Mouse (Mus musculus): ENCODE measurements around the gene Unc80.
"Not testable (repeated sequence)": the region's sequence is repeated elsewhere in the genome, so short reads cannot be mapped to it uniquely, and the experiment has no call there.

The Unc80 gene

GRCm38 (mm10) chr1:66617188-66617587, 149.0 kb downstream of the Unc80 start:
- no peak for DNase-seq (ENCODE audit: low spot score in 2 of 2)

DNA sequence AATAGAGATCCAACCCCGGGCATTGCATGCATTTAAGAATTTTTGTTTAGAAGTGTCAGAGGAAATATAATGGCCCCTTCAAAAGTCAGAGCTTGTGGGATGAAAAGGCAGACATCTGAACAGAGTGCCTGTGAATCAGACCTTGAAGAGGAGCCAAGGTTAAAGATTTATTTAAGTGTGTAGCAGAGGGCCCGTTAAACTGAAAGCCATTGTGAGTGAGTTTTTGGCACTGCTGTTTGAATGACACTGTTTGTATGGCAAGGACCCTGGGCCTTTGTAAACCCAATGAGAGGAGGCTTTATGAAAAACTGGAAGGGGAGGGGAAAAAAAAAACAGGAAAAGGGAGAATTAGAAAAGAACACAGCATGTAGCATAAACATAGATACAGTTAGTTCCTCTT, 170.0 kb downstream of the Unc80 start:
- DNase-seq (ENCODE audit: low spot score in 2 of 2), result no peak

- no peak for DNase-seq (ENCODE audit: low spot score in 2 of 2)
Observed at GRCm38 (mm10) chr1:66646894-66647293, 178.7 kb downstream of the Unc80 start.

- DNase-seq (ENCODE audit: low spot score in 2 of 2), result no peak
Observed at GRCm38 (mm10) chr1:66649568-66649967, 181.4 kb downstream of the Unc80 start.

DNA sequence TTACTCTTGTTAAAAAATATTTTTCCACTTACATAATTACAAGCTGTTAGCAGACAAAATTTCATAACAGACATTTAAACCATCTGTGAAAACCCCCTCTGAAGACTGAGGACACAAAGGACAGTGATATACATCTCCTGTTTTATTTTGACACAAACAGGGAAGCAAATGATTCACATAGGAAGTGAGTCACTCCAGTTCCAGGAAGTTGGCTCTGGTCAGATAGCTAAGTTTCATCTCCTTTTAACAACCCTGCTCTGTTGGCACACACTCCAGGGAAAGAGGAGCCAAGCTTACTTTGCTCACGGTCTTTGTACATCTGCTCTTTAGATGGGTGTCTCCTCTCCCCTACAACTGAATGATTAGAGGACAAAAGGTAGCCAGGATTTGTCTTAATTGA, 181.8 kb downstream of the Unc80 start:
- DNase-seq (ENCODE audit: low spot score in 2 of 2), result no peak

- DNase-seq (ENCODE audit: low spot score in 2 of 2), result no peak
Observed at GRCm38 (mm10) chr1:66655119-66655746, 187.1 kb downstream of the Unc80 start.

DNA sequence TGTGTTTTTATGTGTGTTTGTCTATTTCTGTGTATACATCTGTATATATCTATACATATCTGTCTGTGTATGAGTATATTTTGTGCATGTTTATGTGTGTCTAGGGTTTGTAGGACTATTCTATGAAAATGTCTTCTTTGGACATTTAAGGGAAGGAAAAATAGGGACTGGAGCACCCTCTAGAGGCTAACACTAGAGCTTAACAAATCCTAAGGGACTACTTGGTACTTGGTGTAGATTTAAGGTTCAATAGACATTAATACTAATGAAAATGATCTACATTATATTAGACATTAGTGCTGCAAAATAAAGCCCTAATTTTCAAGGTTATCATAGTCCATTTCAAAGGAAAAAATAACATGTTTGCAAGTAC, 187.6 kb downstream of the Unc80 start:
- no peak for DNase-seq (ENCODE audit: low spot score in 2 of 2)

DNA sequence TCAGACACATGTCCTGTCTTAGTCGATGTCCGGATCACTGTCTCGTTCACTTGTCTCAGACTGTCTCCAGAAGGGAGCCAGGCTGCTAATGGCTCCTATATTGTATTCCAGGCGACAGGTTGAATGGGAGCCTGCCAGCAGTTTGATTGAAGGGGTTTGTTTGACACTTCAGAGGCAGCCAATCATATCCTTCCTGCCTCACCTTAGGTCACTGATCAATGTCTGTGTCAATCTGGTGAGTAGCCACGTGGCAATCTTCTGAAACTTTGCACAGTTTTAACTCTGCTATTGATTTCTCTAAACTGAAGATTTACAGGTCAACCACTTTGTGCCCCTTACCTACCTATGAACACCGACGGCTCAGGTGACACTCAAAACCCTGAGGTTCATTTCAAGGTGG, 203.3 kb downstream of the Unc80 start:
- no peak for DNase-seq (ENCODE audit: low spot score in 2 of 2)

GRCm38 (mm10) chr1:66672812-66673211, 204.6 kb downstream of the Unc80 start:
- DNase-seq (ENCODE audit: low spot score in 2 of 2), result no peak

GRCm38 (mm10) chr1:66677928-66678327, 209.8 kb downstream of the Unc80 start:
- DNase-seq (ENCODE audit: low spot score in 2 of 2), result no peak

DNA sequence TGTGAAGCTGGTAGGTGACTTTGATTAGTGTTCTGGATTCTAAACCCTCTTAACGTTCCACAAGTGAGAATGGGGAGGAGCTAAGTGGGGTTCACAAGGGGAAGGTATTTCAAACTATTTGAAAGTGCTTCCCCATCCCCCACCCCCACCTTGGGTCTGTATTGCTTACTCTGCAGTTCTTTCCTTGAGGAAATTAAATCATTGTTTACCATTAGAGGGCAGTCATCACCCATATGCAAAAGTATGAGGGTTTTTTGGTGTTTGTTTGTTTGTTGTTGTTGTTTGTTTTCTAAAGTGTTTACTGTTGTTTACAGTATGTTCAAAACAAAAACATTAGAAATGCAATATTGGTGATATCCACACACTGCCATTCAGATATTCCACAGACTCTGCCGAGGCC, 210.5 kb downstream of the Unc80 start:
- no peak for DNase-seq (ENCODE audit: low spot score in 2 of 2)

DNA sequence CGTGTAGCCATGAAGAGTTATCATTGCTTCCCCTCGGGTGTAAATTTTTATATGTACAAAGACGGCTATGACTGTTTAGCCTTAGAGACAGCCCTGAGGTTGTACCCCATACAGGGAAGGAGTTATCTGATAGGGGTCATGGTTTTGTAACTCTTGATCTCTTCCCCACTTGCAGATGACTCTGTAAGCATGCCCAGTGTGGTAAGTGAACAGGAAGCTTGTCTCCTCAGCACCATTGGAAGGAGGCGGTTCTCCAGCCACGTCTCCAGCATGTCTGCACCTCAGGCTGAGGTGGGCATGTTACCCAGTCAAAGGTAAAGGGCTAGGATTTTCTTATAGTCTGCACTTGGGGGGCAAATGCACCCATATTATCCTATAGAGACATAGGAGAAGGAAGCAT, 214.8 kb downstream of the Unc80 start:
- no peak for DNase-seq (ENCODE audit: low spot score in 2 of 2)

DNA sequence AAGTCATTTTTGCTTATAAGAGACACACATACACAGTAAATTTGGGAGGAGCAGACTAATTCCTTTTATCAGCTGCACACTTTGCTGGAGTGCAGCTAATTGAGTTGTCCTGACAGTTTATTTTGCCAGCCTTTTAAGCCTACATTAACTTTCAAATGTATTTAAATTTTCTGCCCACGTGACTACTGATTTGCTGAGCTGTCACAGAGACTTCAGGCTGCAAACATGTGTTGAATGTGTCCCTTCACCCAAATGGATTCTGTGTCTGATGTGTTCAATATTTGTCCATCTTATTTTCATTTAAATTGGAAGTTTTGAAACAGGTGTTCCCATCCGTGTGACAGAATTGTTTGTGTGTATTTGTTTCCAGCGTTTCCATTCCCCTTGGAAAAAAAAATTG, 223.6 kb downstream of the Unc80 start:
- no peak for DNase-seq (ENCODE audit: low spot score in 2 of 2)

- no peak for DNase-seq (ENCODE audit: low spot score in 2 of 2)
Observed at GRCm38 (mm10) chr1:66692308-66692707, 224.1 kb downstream of the Unc80 start.

- DNase-seq (ENCODE audit: low spot score in 2 of 2), result no peak
Observed at GRCm38 (mm10) chr1:66692780-66693392, 224.7 kb downstream of the Unc80 start.

DNA sequence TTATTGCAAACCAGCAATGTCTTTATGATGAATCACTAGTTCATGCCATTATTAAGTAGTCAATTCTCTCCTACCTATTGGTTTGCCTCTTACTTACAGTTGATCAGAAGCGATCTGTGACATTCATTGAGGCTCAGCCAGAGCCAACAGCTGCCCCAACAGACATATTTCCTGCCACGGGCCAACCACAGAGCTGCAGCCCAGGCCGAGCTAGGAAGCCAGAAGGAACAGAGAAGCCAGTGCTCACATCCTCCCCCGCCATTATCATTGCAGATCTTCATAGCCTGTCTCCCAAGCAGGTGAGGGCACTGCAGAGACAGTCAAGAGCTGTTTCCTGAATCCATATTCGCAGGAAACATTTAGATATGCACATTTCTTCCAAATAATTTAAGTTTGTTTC, 226.1 kb downstream of the Unc80 start:
- no peak for DNase-seq (ENCODE audit: low spot score in 2 of 2)

- DNase-seq (ENCODE audit: low spot score in 2 of 2), result no peak
Observed at GRCm38 (mm10) chr1:66695296-66695695, 227.1 kb downstream of the Unc80 start.

DNA sequence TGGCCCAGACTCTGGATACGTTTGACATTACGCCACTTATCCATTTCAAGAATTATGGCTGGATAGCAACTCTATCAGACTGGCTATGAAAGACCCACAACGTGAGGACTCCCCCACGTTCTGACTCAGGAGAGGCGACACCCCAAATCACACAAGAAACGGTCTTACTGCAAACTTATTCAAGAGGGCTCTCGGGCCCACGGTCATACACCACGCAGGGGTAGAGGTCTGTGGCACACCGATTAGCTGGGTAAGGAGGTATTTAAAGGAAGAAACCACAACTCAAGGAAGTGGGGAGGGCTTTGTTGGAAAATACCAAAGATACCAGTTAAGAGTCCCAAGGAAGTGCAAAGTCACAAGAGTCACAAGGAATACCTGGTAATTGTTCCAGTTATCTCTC, 231.5 kb downstream of the Unc80 start:
- not testable (repeated sequence) for DNase-seq (ENCODE audit: low spot score in 2 of 2)

DNA sequence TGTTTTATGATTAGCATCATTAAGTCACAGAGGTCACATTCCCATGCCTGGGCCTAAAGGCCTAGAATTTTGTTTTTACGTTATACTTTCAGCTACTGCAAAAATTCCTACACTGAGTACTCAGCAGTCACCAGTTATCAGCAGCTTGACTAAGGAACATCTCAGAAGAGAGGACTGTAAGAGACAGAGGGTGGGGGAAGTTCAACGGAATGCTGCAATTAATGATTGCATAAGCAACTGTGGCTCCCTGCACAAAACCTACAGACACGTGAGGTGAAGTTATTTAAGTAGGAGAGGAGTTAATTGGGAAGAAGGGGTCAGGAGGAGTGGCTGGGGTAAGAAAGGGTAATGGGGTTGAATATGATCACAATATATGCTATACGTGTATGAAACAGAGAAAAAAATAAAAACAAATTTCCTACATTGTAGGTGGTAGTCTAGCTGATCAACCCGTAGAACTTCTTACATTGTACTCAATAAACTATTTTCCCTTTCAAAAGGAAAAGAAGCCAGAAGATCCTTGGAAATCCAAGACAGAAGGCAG, 232.1 kb downstream of the Unc80 start:
- DNase-seq (ENCODE audit: low spot score in 2 of 2), result no peak

GRCm38 (mm10) chr1:66700693-66701575, 232.8 kb downstream of the Unc80 start, which contains the start of gene Rpe:
Gene Rpe, plus strand, starts transcription at chr1:66700831.
- peak; percentile 87 to 92 for DNase-seq (ENCODE audit: low spot score in 2 of 2)

- no peak for DNase-seq (ENCODE audit: low spot score in 2 of 2)
Observed at GRCm38 (mm10) chr1:66701576-66701940, 233.4 kb downstream of the Unc80 start.

GRCm38 (mm10) chr1:66702623-66703345, 234.6 kb downstream of the Unc80 start:
- no peak for DNase-seq (ENCODE audit: low spot score in 2 of 2)
